Mouse (Mus musculus) CD4-positive, CD25-positive, alpha-beta regulatory T cell, adult 4 months (primary cell): Measurements from ENCODE around the gene Ankrd42. TPM values are rescaled to one million over a fixed set of nuclear protein-coding genes. Genes with fewer than 3 reads are reported as not detected.

ENCODE experiments used
- ATAC-seq: one replicate; pipeline ENCODE4 v1.8.0; 2017
- polyA plus RNA-seq, 2 experiments: library from polyadenylated mRNA; unstranded; fragments of 100-300 nt; shearing (Covaris generic); gene quantifications; one replicate each; pipeline ENCODE4 v1.2.1; 2017

Ankrd42 gene
- polyA plus RNA-seq = under 1 TPM in 1 of 2 experiments, not detected in 1; 0.16 TPM

DNA sequence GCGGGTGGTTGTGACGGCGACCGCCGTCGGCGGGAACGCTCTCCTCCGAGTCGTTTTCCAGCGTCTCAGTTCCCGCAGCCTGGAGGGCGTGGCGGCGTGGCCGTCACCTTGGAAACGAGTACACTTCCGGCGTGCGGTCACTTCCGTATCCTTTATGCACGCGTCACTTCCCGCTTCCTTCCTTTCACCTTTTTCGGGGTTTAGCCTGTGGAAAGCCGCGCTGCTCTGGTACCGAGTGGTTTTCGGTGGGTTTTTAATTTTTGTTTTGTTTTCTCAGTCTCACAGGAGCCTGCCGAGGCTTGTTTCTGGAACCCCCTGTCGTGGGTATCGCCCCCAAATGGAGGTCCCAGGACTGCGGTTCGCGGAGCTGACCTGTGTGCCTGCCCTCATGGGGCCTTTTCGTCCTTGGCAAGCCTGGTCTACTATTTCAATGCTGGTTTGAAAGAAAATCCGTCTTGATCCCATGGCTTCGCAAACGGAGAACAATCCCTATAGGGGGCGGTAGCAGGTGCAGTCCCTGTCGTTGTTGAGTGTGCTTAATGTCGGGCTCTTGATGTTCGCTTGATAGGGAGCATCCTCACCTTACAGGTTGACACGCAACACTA, at the start of gene Ankrd42:
Ankrd42 (minus strand) TSS at position 122 of the 605 bp plus-strand sequence.
- ATAC-seq = peak; percentile 98

DNA sequence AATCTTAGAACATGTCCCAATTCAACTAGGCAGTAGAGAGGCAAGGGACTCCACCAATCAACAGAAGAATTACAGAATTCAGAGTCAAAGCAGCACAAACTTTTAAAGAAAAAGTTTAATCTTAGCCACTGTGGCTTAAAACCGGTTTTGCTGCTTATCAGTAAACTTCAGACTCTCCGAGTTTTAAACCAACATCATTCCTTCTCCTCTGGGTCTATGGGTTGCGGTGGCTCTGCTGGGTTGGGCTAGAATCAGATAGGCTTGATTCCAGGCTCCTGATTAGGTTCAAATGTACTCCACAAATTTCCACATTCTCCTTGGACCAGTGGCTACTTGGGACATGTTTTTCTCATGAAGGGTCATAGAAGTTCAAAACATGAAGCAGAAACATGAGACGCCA, 40.4 kb upstream of the Ankrd42 start:
- no peak for ATAC-seq

DNA sequence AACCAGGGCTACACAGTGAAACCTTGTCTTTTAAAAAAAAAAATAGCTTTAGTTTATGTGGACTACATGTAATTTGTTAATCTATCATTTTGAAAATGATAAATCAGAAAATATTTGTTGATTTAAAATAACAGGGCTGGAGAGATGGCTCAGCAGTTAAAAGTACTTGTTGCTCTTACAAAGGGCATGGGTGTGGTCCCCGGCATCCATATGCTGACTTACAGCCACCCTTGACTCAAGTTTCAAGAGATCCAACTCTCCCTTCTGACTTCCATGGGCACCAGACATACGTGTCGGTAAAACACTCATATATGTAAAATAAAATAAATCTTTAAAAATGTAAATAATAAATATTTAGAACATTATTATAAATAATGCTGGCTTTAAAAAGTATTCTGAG, 38.2 kb upstream of the Ankrd42 start:
- no peak for ATAC-seq

DNA sequence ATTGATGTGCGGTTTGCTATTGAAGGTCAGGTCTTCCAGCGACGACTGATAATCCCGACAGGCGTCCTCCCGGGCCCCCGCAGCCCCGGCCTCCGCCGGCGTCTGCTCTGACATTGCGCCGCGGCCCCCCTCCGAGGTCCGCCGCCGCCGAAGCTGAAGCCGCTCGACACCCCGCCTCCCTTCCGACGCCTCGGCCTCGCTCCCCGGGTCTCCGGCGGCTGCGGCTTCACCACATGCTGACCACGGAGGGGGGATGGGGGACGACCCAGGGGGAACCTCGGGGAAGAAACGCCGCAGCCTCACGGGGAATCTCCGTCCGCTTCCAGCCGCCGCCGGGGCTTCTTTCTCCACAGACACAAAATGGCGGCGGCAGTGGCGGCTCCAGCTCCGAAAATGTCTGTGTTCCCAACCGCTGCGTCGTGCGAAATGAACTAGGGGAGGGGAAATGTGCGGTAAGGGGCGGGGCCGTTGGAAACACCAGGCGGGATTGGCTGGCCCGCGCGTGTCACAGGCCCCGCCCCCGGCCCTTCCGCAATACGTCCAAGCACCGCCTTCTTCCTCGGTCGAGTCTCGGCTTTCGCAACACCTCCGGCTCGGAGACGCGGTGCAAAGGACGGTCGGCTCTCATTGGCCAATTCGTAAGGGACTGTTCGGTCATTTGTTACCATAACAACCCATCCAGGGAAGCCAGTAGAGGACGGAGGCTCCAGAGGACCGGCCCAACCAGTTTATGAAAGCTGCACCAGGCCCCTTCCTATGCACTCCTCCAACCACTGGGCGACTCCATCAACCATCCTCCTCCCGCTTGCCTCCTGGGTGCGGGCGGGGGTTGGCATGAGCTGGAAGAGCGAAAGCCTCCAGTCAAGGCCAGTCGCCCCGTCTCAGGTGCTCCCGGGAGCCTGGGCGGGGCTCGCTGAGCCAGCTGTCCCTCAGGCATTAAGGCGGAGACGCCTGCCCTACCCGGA, 32.8 kb upstream of the Ankrd42 start, which contains the start of gene Pcf11:
Pcf11 (minus strand) TSS at position 428 of the 965 bp plus-strand sequence.
- ATAC-seq = peak; percentile 88

DNA sequence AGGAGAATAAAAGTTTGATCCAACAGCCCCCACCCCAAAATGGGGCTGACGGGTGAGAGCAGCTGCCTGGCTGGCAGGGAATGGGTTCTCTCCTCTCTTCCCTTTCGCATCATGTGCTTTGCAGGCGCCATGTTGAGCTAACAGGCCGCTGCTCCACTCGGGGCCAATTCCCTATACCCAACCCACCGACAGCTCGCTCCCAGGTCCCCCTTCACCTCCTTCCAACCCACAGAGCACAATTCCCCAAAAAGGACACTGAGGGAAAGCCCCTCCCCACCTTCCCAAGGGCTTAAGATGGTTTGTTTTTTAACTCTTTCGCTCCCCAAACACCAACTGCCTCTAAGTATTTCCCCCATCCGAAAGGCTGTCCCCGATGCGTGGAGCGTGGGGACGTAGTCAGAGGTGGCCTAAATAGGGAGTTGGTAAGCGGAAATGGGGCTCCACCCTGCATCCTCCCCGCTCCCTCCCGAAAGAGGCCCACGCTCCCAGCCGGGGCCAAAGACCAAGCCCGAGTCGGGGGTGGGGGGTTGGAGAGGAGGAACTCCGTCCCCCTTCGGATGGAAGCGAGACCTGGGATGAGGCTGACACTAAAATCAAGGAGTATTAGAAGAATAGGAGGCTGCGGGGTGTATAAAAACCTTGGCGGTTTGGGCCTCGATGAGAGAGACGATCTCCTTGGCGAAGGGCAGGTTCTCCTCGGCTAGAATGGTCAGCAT, 32.0 kb upstream of the Ankrd42 start:
- peak; percentile 30 for ATAC-seq

DNA sequence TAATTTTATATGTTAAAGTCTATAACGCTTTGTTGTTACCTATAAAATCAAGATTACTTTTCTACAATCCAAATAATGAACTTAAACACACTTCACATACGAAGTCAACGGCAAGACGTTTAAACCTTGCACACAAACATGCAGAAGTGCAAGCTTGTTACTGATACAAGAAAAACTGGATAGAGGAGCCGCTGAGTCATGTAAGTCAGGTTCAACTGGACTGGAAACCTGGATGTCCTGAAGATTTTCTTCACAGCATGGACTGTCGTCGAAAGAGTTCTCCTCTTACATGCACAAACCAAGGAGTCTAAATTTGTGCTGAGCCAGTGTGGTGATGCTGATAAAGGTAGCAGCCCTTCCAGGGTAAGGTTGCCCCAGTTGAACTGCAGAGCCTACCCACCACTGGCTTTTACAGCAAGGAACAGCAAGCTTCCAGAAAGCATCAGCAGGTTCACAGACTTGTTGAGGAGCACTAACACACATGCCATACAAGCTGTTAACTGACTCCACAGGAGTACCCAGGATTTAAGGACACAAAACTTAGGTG, 29.4 kb upstream of the Ankrd42 start:
- no peak for ATAC-seq

DNA sequence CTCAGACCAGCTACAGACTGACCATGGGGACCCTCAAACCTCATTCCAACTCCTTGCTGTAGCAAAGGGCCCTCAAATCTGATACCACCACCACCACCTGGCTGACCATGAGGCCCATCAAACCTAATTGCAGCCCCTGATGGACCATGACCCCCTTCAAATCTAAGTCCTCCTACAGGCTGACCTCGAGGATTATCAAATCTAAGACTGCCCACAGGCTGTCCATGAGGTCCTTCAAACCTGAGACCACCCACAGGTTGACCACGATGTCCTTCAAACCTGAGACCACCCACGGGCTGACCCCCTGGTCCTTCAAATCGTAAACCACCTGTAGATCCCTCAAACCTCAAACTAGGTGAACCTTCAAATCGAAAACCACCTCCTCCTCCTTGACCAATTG, 21.1 kb upstream of the Ankrd42 start:
- ATAC-seq = no peak

DNA sequence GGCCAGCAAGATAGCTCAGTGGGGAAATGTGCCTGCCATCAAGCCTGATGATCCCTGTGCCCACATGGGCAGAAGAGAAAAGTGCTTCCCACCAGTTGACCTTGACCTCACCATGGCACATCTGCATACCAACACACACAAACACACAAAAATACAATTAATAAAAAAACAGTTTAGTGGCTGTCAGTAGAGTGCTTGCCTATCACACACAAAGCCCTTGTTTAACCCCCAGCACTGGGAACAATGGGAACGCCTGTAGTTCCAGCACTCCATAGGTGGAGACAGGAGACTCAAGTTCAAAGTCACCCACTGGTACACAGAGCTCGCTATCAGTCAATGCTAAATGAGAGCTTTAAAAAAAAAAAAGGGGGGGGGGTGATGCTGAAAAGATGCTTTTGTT, 19.4 kb upstream of the Ankrd42 start:
- no peak for ATAC-seq

DNA sequence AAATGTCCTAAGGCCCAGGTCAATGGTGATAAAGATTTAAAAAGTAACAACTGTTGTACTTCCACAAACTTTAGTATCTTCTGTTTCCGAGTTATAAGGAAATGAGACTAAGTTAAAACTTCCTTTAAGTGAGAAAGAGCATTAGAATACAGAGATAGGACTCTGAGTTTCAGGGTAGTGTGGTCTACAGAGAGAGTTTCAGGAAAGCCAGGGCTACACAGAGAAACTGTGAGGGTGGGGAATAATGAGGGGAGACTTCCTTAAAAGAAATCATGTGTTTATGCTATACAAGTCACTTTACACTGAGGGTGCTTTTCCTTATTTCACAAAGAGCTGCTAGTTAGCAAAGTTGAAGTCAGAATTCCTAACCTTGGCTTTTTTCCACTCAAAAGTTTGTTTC, 16.4 kb upstream of the Ankrd42 start:
- no peak for ATAC-seq

DNA sequence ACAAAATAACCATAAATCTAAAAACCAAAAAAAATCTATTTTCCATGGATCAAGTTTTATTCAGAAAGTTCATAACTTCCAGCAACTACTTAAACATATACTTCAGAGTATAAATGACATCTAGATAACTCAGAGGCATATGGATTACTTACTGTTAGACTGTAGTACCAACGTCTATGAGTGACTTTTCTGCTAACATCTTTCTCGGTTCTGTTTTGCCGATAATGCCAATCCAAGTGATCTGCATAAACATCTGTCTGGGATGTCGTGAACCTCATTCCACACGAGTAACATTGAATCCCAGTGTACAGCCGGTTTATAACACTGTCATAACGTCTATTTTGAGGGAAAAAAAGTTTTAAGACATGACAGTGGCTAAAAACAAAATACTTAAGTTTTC, 10.8 kb upstream of the Ankrd42 start:
- no peak for ATAC-seq

DNA sequence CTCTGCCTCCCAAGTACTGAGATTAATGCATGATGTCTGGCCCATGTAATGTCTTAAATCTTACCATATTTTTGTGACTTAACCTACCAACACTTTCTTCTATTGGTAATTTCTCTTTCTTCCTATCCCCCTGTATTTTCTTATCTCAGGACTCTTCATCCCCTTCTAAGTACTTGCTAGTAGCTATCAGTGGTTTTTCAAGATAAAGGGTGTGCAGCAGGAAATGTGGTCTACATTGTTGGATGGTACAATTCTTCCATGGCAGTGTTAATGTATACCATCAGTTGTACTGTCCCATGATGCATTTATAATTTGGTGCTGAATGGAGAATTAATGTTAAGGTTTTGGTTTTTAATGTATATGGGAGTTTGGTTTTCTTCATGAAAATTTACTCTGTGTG, 5.4 kb upstream of the Ankrd42 start:
- no peak for ATAC-seq

DNA sequence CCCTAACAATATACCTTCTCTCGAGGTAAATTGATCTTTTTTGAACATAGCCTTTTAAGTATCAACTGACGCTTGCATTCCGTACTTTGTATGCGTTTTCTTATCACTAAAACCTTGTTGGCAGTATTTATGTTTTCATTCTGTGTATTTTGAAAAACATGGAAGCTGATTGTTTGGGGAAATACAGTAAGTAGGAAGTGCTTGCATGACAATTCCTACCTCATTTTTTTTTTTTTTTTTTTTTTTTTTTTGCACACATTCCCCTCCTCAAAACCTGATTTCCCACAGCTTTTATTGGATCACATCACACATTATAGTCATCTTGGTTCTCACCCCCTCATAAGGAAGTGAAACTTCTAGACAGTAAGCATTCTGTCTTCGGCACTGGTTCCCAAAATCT, 1.1 kb upstream of the Ankrd42 start:
- no peak for ATAC-seq

DNA sequence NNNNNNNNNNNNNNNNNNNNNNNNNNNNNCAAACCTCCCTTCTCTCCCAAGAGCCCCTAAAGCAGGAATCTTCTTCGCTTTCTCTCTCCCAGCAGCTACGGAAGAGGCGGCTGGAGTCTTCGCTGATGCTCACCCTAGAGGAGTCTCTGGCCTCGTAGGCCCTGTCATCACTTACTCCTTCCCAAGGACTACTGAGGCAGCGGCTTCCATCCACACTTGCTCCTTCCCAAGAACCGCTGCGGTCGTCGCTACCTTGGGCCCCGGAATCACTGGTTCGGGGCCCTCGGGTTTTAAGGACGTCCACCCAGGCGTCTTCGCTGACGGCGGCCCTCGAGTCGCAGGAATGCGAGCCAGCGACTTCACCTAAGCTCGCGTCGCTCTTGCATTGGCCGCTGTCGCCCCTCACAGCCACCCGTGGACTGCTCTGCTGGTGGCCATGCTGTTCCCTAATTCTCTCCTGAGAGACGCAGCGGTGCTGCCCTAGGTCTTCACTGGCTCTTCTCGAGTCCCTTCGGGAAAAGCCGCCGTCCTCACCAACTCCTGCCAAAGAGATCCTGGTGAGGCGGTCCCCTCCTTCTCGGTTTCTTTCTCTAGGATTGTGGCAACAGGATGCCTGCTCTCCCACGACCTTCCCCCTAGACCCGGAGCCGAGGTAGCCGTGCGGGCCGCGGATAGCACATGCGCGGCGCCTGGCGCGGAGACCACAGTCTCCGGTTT, 489 bp downstream of the Ankrd42 start:
- ATAC-seq = peak; percentile 15

DNA sequence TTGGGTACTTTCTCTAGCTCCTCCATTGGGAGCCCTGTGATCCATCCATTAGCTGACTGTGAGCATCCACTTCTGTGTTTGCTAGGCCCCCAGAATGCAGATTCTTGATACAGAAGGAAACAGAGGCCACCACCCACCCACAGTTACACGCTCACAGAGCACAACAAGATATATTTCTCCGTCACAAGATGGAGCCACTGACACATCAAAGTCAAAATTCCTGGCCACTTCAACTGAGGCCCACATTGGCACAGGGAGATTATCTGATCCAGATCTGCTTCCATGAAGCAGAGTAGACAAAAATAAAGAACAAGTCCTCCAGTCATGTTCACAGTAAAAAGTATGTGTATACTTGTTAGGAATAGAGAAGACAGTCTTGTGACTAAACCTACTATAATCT, 6.8 kb downstream of the Ankrd42 start:
- ATAC-seq = no peak

DNA sequence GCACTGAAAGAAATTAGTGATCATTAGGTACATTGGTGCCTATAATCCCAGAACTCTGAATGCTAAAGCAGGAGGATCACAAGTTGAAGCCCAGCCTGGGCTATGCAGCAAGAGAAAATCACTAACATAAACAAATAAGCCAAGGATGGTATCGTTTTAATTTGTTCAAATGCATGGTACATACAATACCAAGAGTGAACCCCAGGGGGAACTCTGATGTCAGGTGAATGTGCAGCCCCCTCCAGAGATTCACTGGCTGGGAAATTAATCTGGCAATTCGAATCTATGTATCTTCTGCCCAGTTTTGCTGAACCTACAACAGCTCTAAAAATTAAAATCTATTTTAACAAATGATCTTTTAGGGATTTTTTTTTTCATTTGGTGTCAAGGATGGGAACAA, 12.5 kb downstream of the Ankrd42 start:
- ATAC-seq = peak; percentile 61

DNA sequence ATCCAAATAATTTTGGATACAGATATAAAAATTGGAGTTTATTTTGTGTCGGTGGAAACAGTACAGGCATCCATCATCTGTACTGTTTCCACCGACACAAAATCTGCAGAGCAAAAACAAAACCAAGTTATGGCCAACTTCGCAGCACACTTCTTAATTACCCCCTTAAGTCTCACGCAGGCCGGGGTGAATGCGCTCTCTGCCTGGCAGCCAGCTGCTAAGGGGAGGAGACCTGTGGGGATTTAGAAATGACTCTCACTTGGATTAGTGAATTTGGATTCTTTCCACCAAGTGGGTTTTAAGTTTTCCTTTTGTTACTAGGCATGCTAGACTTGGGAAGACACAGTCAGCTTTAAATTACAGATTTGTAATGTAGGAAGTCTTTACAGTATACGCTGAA, 26.1 kb downstream of the Ankrd42 start:
- ATAC-seq = no peak

DNA sequence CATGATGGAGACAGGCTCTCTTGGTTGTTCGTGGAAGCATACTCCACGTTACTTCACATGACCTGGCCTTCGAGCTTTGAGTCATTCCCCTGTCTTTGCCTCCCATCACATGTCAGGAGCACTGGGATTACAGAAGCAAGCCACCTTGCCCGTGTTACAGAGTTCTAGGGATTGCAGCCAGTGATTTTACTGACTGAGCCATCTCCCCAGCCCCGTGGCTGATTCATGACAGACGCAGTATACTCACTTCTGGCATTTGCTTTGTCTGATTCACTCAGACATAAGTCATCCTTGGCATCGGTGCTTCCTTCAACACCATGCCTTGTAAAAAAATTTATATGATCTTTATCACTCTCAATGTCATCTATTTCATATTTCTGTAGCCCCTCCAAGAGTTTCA, 32.0 kb downstream of the Ankrd42 start:
- ATAC-seq = no peak

DNA sequence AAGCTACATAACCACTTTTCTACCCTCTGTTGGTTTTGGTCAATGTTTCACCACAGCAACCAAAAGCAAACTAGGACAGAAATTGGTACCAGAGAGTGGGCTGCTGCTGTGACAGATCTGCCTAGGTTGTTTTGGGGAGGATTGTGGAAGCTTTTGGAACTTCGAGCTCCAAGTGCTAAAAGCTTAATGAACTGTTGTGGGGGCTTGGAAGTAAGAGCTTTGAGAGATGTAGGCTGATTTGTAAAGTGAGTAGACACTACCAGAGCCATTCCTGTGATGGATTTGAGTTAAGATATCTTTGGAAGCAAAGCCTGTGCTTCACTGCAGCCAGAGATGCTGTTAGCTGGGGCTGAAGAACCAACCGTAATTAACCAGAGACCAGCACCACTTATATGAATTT, 46.1 kb downstream of the Ankrd42 start:
- no peak for ATAC-seq

DNA sequence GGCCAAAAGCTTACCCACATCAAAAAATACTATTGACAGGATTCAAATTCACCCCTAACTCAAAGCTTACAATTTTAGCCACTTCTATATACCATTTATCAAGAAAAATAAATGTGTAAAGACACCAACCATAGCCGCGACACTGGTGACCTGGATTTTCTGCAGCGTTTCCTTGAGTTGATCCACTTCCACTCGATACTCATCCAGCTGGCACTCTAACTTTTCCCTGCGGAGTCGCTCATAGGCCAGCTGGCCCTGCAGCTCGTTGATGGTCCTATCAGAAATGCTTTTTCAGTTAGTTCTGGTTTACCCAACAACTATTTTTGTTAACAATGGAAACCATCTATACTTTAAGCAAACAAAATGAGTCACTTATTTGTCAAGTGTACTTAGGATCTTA, 47.0 kb downstream of the Ankrd42 start:
- no peak for ATAC-seq

DNA sequence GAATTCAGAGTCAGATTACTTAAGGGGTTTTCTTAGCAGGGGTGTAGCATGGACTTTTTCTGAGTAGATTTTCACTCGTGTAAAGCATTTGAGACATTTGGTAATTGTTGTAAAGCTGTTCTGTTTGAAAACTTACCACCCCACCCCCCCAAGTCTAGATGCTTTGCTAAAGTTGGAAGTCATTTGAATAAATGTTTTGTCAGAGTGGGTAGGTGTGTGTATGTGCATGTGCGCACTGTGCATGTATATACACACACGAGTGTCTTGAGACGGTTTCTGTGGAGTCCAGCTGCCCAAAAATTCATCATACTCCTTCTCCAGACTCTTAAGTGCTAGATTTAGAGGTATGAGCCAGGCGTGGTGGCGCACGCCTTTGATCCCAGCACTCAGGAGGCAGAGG, 53.4 kb downstream of the Ankrd42 start:
- no peak for ATAC-seq

DNA sequence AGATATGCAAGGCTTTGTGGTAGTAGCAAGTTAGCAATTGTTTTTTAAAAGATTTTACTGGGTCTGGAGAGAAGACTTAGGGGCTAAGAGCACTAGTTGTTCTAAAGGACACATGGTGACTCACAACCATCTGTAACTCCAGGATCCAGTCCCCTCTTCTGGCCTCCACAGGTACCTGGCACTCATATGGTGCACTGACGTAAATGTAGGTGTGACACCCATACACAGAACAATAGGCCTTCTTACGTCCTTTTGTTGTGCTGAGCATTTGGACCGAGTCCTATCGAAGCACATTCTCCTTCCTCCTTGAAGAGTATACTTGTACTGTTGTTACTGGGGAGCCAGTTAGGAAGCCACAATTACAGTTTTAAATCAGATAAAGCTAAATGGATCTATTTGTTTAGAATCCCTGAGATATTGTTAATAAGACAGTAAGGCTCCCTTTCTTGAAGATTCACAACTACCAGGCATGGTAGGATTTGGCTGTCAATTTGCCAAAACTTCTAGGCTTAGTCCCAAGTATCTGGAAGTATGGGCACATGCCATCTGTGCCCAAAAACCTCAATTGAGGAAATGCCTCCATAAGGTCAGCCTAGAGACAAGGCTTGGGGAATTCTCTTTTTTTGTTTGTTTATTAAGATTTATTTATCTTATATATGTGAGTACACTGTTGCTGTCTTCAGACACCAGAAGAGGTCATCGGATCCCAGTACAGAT, 56.3 kb downstream of the Ankrd42 start:
- no peak for ATAC-seq

DNA sequence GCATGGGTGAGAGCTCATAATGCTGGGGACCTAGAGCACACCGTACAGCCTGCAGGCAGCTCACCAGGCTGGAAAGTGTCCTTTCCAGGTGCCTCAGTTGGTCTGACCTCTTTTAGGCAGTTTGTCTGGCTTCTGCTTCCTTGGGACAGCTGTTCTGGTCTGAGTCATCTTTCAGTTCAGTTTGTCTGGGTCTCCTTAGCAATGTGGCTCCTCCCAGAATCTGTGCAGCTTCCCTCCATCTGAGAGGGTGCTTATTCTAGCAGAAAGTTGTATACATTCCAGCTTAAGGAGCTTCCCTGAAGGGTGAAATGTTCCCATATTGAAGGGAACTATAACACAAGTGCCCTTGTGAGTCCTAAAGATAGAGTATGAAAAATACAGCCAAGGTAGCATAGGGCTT, 70.2 kb downstream of the Ankrd42 start:
- no peak for ATAC-seq
